Mouse (Mus musculus) gastrocnemius, adult 2 months (tissue): ENCODE data around the gene Fhl1. TPM values are rescaled to one million over a fixed set of nuclear protein-coding genes. Genes with fewer than 3 reads are reported as not detected.

ENCODE experiments used
- DNase-seq: peaks from one replicate; pipeline ENCODE4 v3.0.0; 2022
- H3K27ac ChIP-seq: fragments of 200-600 bp; 2 replicates; pipeline ENCODE4 v1.8.1; 2022; ENCODE audit warnings: mild to moderate bottlenecking
- H3K4me3 ChIP-seq: fragments of 200-600 bp; 2 replicates; pipeline ENCODE4 v1.8.1; 2022; ENCODE audit warnings: mild to moderate bottlenecking, moderate library complexity
- CTCF ChIP-seq: fragments of 200-600 bp; IDR thresholded peaks from 2 replicates; pipeline ENCODE4 v1.8.1; 2022; ENCODE audit warnings: antibody characterized with exemption, mild to moderate bottlenecking, moderate library complexity
- intact Hi-C: fragments of 180-260 bp; cut with DNase I; formaldehyde crosslinking; loops from one replicate; pipeline ENCODE4 v1.15.1; 2025
- long read RNA-seq, 2 experiments: library from polyadenylated mRNA; stranded (forward); transcript quantifications; one replicate each; pipeline ENCODE4 v2.0.0; 2021
- total RNA-seq, 2 experiments: library from RNA; stranded (reverse); gene quantifications; 2 replicates each; pipeline ENCODE4 v1.2.3; 2021

The Fhl1 gene
- total RNA-seq, result 1,000 to 10,000 TPM in 1 of 2 experiments, 100 to 1,000 TPM in 1; 673 to 2,064 TPM
- long read RNA-seq, experiment 1, transcript Fhl1-204 (6 exons, 2,283 nt), result major isoform, 1,184 of 1,376 reads
- long read RNA-seq, experiment 1, transcript Fhl1-205 (6 exons, 2,298 nt), result minor isoform, 5 of 1,376 reads
- long read RNA-seq, experiment 1, transcript Fhl1-202 (5 exons, 1,337 nt), result minor isoform, 6 of 1,376 reads
- long read RNA-seq, experiment 1, partial matches to known transcripts, result 59 of 1,376 reads
- long read RNA-seq, experiment 1, other reads (novel, unspliced or antisense), result 122 of 1,376 reads
- long read RNA-seq, experiment 2, transcript Fhl1-202 (5 exons, 1,337 nt), result minor isoform, 5 of 778 reads
- long read RNA-seq, experiment 2, transcript Fhl1-204 (6 exons, 2,283 nt), result major isoform, 605 of 778 reads
- long read RNA-seq, experiment 2, transcript Fhl1-201 (7 exons, 2,356 nt), result minor isoform, 6 of 778 reads
- long read RNA-seq, experiment 2, partial matches to known transcripts, result 72 of 778 reads
- long read RNA-seq, experiment 2, other reads (novel, unspliced or antisense), result 89 of 778 reads

GRCm38 (mm10) chrX:56731306-56732201 is at the start of gene Fhl1:
Fhl1 (plus strand) TSS chrX:56731787.
- no peak for TF ChIP-seq CTCF
- intact Hi-C loops, result no loop called here
- peak; percentile 66 for DNase-seq
- H3K4me3 ChIP-seq, result peak within 1 kb of the TSS; percentile 75
- peak within 1 kb of the TSS; percentile 80 for H3K27ac ChIP-seq

GRCm38 (mm10) chrX:56682156-56682720 is 49.3 kb upstream of the Fhl1 start:
- Histone ChIP-seq H3K27ac (no peak overlapping the region), H3K4me3 (no peak overlapping the region)
- intact Hi-C loops, result no loop called here
- no peak for DNase-seq
- no peak for TF ChIP-seq CTCF

GRCm38 (mm10) chrX:56683521-56683920 is 48.1 kb upstream of the Fhl1 start:
- no peak overlapping the region for H3K4me3 ChIP-seq
- no peak for TF ChIP-seq CTCF
- peak overlapping the region; percentile 38; the same call in 1 of the 2 replicates for H3K27ac ChIP-seq
- peak; percentile 36 for DNase-seq
- intact Hi-C loops, result no loop called here

GRCm38 (mm10) chrX:56692554-56692953 is 39.0 kb upstream of the Fhl1 start:
- intact Hi-C loops, result no loop called here
- no peak for DNase-seq
- TF ChIP-seq CTCF, result no peak
- no peak overlapping the region for H3K4me3 ChIP-seq
- H3K27ac ChIP-seq, result no peak overlapping the region

- TF ChIP-seq CTCF, result no peak
- intact Hi-C loops, result no loop called here
- no peak overlapping the region for H3K4me3 ChIP-seq
These were observed 37.0 kb upstream of the Fhl1 start for GRCm38 (mm10) chrX:56694539-56694938.

GRCm38 (mm10) chrX:56697199-56697780 is 34.3 kb upstream of the Fhl1 start:
- Histone ChIP-seq H3K27ac (no peak overlapping the region), H3K4me3 (no peak overlapping the region)
- no peak for TF ChIP-seq CTCF
- no peak for DNase-seq
- intact Hi-C loops, result no loop called here

More at GRCm38 (mm10) chrX:56694539-56694938, 37.0 kb upstream of the Fhl1 start:
- no peak for DNase-seq
- no peak overlapping the region for H3K27ac ChIP-seq

- no peak overlapping the region for H3K27ac ChIP-seq
- TF ChIP-seq CTCF, result no peak
- DNase-seq, result no peak
- no peak overlapping the region for H3K4me3 ChIP-seq
- intact Hi-C loops, result no loop called here
These were observed 33.7 kb upstream of the Fhl1 start for GRCm38 (mm10) chrX:56697886-56698285.

GRCm38 (mm10) chrX:56701261-56701660 is 30.3 kb upstream of the Fhl1 start:
- Histone ChIP-seq H3K27ac (no peak overlapping the region), H3K4me3 (no peak overlapping the region)
- intact Hi-C loops, result no loop called here
- TF ChIP-seq CTCF, result no peak
- no peak for DNase-seq

GRCm38 (mm10) chrX:56703965-56704562 is 27.5 kb upstream of the Fhl1 start:
- DNase-seq, result no peak
- Histone ChIP-seq H3K27ac (no peak overlapping the region), H3K4me3 (no peak overlapping the region)
- intact Hi-C loops, result no loop called here
- TF ChIP-seq CTCF, result no peak

GRCm38 (mm10) chrX:56708592-56709370 is 22.8 kb upstream of the Fhl1 start:
- no peak for TF ChIP-seq CTCF
- Histone ChIP-seq H3K27ac (no peak overlapping the region), H3K4me3 (no peak overlapping the region)
- intact Hi-C loops, result no loop called here
- DNase-seq, result no peak

GRCm38 (mm10) chrX:56710522-56710921 is 21.1 kb upstream of the Fhl1 start:
- intact Hi-C loops, result no loop called here
- DNase-seq, result no peak
- H3K27ac ChIP-seq, result no peak overlapping the region
- H3K4me3 ChIP-seq, result no peak overlapping the region
- TF ChIP-seq CTCF, result no peak
